Mouse (Mus musculus) thymus, postnatal 4 days (tissue): ENCODE measurements around the gene Gpr87.
"Not testable (repeated sequence)": the region's sequence is repeated elsewhere in the genome, so short reads cannot be mapped to it uniquely, and the experiment has no call there.

Experiments used
- DNase-seq: peaks from one replicate; pipeline ENCODE4 v3.0.0; 2021

Gpr87 gene

DNA sequence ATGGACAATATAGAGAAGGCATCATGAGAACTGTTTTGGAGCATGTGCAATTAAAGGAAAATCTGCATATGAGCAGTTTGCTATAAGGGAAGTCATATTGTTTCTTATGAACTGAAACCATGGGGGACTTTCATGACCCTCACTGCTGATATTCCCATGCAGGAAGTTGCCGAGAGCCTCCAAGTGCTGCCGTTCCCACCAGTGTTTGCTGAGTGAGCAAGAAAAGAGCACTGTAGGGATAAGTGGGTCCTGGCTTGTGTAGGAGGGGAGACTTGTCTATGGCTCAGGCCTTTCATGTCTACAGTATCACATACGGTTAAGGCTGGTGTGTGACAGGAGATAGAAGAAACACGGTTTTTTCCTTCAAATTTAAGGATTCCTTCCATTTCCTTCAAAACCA, 9.2 kb downstream of the Gpr87 start:
- no peak for DNase-seq

GRCm38 (mm10) chr3:59182129-59182528, 12.8 kb downstream of the Gpr87 start:
- no peak for DNase-seq

- DNase-seq: no peak
Measured at GRCm38 (mm10) chr3:59181134-59181533, 13.8 kb downstream of the Gpr87 start.

GRCm38 (mm10) chr3:59176871-59177270, 18.0 kb downstream of the Gpr87 start:
- no peak for DNase-seq

DNA sequence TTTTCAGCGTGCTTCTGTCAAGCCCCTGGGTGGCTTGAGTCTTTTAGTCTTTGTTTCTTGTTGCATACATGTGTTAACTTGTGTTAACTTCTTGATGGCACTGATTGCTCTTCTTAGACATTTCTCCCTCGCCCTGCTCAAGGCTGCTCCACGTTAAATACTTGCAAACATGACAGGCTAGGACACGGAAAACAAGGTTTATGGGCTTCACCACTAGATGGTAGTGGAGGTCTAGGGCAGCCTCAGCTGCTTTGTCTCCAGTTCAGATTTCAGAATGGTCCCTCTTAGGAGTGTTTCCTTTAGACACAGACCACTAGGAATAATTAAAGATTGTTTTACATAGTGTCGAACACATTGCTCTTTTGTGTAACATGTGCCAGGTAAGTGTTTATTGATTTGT, 19.7 kb downstream of the Gpr87 start:
- DNase-seq: peak; percentile 71

DNA sequence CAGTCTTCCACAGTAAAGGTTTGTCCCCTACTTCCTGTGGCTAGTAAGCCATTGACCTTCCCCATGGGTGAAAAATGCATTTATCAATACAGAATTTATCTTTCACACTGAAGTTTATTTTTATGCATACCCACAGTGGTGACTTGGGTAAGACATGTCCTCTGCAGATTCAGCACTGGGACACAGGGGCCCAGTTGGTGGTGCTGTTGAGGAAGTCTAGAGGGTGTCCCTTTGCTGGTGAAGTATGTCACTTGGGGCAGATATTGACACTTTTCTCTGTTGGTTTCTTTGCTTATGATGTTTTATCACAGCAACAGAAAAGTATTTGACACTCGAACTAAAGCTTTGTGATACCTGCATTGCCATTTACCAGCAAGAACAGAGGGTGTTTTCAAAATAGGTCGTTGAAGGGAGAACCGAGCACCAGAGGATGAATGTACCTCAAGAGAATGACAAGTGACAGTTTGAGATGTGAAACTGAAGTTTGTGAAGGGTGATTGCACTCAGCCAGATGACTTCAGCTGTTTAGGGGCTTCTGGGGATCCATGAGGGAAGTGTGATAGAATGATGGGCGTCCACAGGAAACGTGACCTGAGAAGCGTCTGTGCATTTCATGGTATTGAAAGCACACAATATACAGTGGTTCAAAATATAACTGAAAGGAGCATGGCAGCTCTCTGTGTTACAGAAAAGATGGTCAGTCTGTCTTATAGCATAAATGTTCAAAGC, 20.3 kb downstream of the Gpr87 start:
- DNase-seq: peak; percentile 52

GRCm38 (mm10) chr3:59169921-59170627, 24.8 kb downstream of the Gpr87 start:
- no peak for DNase-seq

GRCm38 (mm10) chr3:59169215-59169614, 25.7 kb downstream of the Gpr87 start:
- DNase-seq: no peak

GRCm38 (mm10) chr3:59168476-59168875, 26.4 kb downstream of the Gpr87 start:
- no peak for DNase-seq

- no peak for DNase-seq
Measured at GRCm38 (mm10) chr3:59167417-59168054, 27.4 kb downstream of the Gpr87 start.

- no peak for DNase-seq
Measured at GRCm38 (mm10) chr3:59160465-59160864, 34.4 kb downstream of the Gpr87 start.

GRCm38 (mm10) chr3:59157048-59157447, 37.9 kb downstream of the Gpr87 start:
- DNase-seq: no peak

DNA sequence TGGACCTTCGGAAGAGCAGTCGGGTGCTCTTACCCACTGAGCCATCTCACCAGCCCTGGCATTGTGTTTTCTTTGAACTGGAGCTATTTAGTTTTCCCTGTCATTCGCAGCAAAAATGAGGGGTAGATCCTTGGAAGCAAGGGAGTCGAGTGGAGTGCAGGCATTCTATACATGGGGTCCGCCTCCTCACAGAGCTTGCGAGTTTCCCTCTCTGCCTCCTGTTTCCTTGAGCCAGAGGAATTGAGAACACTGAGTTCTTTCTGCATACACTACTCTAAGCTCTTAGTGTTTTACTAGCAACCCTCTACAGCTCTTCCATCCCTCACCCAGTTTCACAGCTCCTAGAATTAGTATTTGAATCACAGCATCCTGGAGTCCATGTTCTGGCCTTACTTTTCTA, 39.5 kb downstream of the Gpr87 start:
- DNase-seq: no peak

- DNase-seq: no peak
Measured at GRCm38 (mm10) chr3:59154888-59155287, 40.0 kb downstream of the Gpr87 start.

DNA sequence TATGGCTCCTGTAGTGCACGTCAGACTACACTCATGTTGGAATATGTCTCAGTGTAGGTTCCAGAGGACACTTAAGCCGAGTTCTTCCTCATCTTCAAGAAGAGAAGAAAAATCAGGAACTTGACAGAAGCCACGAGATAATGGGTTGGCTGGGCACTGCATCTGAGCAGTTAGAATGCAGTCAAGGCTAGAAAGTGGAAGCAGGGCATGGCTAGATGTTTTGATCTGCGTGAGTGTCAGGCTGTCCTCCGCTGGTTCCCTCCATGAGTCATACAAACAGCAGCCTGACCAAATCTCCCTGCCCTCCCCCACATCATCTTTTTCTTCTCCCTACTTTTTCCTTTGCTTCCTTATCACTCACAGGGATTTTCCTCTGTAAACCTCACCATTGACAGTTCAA, 41.5 kb downstream of the Gpr87 start, which contains the start of gene P2ry14:
Gene P2ry14 (minus strand): TSS at position 195 of the 400 bp plus-strand sequence.
- DNase-seq: no peak

GRCm38 (mm10) chr3:59150624-59151023, 44.3 kb downstream of the Gpr87 start:
- no peak for DNase-seq

- DNase-seq: no peak
Measured at GRCm38 (mm10) chr3:59149646-59150045, 45.3 kb downstream of the Gpr87 start.

GRCm38 (mm10) chr3:59145194-59145593, 49.7 kb downstream of the Gpr87 start:
- DNase-seq: no peak

DNA sequence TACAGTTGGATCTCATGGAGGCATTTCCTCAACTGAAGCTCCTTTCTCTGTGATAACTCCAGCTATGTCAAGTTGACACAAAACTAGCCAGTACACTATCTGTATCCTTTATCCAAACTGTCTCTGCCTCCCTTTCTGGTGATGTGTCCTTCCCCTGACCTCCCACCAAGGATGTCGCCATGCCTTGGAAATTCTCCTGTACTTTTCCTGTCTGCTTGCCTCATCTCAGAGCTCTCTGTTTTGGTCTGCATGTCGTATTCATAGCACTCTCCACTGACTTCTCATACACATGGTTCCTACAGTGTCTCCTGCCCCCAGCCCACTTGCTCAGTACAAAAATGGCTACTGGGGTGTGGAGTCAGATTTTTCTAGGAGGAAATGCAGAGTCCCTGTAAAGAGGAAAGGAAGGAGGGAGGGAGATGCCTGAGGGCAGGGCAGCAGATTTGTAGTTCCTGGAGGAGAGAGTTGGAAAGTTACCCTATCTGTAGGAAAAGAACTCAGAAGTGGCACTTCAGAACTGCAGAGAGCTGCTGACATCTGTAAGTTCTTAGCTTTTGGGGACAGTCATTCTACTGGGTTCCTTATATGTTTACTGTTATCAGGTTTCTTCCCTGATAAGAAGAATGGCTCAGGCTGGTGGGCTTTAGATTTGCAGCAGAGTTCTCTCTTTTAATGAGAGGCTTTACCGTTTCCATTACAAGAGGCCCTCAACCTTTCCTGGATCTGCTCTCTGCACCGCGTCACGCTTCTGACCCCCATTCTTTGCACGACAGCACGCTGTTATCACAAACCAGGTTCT, 53.2 kb downstream of the Gpr87 start:
- no peak for DNase-seq

DNA sequence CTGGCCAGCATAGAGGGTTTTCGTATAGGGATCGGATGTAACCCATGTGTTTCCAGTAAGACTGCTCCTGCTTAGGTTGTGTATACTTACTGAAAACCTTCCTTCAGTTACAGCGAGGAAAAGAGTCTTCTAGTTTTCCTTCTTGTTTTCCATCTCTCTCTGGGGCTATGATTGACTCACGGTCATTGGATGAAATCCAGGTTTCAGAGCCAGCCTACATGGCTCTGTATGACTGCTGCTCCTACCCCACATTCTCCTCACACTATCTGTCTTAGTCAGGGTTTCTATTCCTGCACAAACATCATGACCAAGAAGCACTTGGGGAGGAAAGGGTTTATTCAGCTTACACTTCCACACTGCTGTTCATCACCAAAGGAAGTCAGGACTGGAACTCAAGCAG, 54.0 kb downstream of the Gpr87 start:
- not testable (repeated sequence) for DNase-seq

DNA sequence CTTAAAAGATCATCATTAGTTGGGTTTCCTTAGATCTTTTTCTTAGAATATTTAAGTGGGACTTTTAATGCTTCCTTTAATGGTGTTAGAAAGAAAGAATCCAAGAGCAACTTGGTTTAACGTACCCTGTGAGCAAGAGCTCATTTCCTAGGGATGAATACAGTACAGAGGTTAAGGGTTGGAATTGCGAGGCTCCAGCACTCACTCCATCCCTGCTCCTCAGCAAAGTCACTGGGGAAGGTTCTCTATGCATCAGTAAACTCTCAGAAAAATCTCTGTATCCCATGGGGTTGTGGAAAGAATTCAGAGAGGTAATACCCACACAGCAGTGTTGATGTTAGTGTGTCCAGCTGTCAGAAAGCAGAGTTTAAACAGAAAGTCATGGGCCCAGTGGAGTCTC, 54.8 kb downstream of the Gpr87 start:
- no peak for DNase-seq

DNA sequence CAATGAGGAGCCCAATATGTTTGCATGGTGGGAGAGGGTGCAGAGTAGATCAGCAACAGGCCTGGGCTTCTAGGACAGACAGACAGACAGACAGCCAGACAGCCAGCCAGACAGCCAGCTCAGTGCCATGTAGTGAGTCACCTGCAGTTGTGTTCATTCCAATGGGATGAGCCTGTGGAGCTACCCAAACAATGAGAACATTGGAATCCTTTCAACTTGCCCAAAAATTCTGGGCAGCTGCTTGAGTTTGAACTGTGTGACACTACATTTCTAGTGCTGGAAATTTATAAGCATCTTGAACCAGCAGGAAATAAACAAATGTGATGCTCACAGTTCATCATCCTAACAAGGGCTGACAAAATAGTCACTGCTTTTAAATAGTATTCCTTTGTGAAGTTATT, 55.3 kb downstream of the Gpr87 start:
- DNase-seq: no peak

DNA sequence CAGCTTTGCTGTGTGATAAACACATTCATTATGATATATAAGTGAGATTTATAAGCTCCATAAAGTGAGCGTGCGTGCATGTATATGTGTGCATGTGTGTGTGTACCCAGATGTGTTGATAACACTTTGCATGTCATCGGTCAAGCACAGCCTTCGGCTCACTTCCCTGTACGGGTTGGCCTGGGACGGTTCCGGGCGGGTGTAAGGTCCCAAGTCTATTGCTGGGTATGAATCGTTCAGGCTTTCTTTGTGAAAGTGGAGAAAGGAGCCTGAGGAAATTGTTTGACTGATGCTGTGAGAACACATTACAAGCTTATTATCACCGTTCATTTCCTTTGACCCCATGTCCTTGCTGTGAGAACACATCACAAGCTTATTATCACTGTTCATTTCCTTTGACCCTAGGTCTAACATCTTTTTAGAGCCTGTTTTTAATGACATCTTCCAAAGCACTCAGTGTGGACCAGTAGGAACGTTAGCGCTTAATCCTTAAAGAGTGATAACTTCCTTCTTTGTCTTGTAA, 55.9 kb downstream of the Gpr87 start:
- no peak for DNase-seq
